Mouse (Mus musculus): Measurements from ENCODE around the gene Ccnf.

DNA sequence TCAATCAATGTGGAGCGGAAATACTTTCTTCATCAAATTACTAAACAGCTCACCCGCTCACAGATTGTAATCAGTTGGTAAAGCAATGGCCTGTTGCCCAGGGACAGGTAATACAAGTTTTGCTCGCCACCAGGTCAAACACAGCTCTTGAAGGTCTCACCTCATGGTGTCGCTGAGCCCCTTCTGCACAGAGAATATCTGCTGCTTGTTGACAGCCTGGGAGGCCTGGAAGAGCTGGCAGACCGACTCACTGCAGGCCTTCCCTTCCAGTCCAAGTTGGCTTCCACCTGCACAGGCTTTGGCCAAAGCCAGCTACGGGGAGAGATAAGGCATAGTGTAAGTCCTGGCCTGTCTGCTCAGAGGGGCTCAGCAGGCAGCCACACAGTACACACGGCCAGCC is 14.4 kb downstream of the Ccnf start:
- no peak for TF ChIP-seq CTCF (conservative IDR thresholded peaks at IDR 0.05; ENCODE audit: low read length)
- no peak for TF ChIP-seq NANOG (IDR thresholded peaks at IDR 0.05; ENCODE audit: borderline replicate concordance, low read length)
- TF ChIP-seq POU5F1 (IDR thresholded peaks at IDR 0.05; ENCODE audit: borderline replicate concordance, low read length) = no peak
